Mouse (Mus musculus) embryonic fibroblast, embryonic 13.5 days (primary cell): ENCODE measurements around the gene Elmo1. TPM values are rescaled to one million over a fixed set of nuclear protein-coding genes. Genes with fewer than 3 reads are reported as not detected.

Source experiments
- H3K27ac ChIP-seq: 2 replicates; pipeline ENCODE4 v1.5.1; 2012; ENCODE audit warnings: low read length, control low read depth, inconsistent platforms; ENCODE audit not compliant: insufficient read depth
- H3K4me1 ChIP-seq: 2 replicates; pipeline ENCODE4 v1.6.1; 2011; ENCODE audit warnings: low read length; ENCODE audit not compliant: control insufficient read depth, insufficient read depth
- H3K4me3 ChIP-seq: 2 replicates; pipeline ENCODE4 v1.5.1; 2011; ENCODE audit warnings: mild to moderate bottlenecking, control low read depth, low read length; ENCODE audit not compliant: insufficient read depth
- CTCF ChIP-seq: IDR thresholded peaks from 2 replicates; pipeline ENCODE4 v1.5.1; 2011; ENCODE audit warnings: mild to moderate bottlenecking, control low read depth, low read length, moderate library complexity, borderline replicate concordance; ENCODE audit not compliant: insufficient read depth
- POLR2A ChIP-seq: IDR thresholded peaks from 2 replicates; pipeline ENCODE4 v1.6.1; 2011; ENCODE audit warnings: low read depth, mild to moderate bottlenecking, control low read depth, low read length, moderate library complexity
- polyA plus RNA-seq: library from polyadenylated mRNA; stranded (reverse); fragments of >200 nt; gene quantifications from 2 replicates; pipeline ENCODE4 v1.2.4, GENCODE M21; 2011; ENCODE audit warnings: low read depth; ENCODE audit not compliant: missing spikeins, insufficient read length

The Elmo1 gene
- polyA plus RNA-seq, 1 experiment: 4.8 TPM

DNA sequence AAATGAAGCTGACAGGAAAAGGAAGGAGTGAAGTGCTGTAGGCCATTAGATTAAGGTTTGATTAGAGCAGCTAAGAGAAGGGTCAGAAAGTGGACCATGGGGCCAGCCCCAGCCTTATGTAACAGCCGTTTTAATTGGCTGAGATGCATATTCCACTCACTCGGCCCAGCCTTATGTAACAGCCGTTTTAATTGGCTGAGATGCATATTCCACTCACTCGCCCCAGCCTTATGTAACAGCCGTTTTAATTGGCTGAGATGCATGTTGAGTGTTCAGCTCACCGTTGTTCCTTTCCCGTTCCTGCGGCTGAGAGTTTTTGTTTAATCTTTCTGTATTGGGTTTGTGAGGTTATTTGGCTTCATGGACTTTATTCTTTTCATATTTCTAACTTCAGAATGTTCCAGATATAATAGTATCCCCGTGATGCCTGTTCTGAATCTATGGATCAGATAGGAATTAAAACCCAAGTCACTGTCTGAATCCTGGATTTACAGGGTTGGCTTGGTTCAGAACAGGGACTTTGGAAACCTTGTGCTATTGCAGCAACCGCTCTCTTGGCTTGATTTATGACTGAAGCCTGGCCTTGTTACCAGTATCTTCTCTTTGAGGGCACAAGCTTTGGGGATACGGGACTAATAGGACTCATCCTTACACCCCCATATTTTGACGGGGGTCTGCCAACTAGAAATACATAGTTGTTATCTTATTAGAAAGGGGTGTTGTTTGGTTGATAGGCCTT is 114.8 kb downstream of the Elmo1 start:
- TF ChIP-seq CTCF: no peak
- TF ChIP-seq POLR2A: no peak
- Histone ChIP-seq H3K27ac (no peak overlapping the region), H3K4me1 (no peaks in the 10 kb centered on the region), H3K4me3 (no peak overlapping the region)

DNA sequence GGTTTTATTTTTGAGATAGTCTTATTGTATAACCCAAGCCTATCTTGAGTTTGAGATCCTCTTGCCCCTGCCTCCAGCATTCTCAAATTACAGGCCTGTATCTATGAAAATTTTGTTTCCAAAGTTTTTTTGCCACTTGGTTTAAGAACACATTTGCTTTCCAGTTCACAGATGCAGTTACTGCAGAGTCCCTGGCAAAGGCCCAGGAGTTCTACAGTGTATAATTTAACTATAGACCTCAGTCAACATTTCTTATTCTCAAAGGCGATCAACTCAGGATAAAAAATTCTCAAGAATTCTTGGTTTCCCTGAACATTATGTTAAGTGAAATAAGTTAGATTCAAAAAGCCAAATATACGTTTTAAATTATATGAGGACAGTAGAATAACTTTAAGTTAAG is 115.3 kb downstream of the Elmo1 start:
- no peak overlapping the region for H3K4me3 ChIP-seq
- H3K27ac ChIP-seq: no peak overlapping the region
- TF ChIP-seq CTCF: no peak
- no peak for TF ChIP-seq POLR2A
- H3K4me1 ChIP-seq: no peaks in the 10 kb centered on the region

DNA sequence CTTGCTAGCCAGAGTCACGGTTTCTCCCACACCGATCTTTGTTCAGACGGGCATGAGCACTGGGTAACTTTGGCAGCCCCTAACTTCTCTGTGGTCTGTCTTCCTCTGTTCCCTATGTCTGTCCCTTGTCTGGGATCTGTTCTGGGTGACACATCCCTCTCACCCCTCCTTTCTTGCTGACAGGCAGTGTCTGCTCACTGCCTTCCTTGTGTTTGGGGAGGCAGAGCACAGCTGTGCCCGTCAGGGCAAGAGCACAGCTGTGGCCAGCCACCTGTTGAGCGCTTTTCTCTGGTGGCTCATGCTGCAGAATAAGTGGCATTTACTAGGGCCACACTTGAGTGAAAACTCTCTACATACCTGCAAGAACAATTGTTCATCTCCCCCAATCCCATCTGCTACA is 116.7 kb downstream of the Elmo1 start:
- Histone ChIP-seq H3K4me3 (no peak overlapping the region), H3K4me1 (no peaks in the 10 kb centered on the region), H3K27ac (no peak overlapping the region)
- no peak for TF ChIP-seq CTCF
- TF ChIP-seq POLR2A: no peak

DNA sequence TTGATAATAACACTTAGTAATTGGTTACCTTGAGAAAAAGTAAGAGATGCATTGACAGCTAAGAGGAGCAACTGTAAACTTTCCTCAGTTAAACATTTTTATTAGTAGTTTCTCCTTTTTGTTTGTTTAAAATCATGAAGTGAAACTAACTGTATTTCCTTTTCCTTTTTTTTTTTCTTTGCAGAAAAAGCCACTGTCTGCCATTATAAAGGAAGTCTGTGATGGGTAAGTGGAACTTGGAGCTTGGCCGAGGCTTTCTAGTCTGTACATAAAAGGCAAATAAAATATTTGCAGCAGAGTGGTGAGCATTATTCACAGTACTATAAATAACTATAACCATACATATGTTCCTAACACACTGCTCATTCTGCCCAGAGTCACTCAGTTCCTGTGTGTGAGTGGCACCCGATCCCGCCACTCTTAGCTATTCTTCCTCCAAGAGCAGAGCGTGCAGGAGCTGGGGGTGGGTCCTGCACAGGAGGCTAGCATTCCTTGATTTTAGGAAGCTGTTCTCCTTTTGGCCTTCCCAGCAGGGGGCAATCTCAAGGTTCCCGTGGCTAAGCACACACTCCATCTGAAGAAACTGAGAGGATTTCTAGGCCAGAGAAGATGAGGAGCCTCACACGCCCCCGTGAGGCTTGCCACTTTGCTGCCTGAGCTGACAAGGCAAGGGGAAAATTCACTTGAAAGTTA is 117.7 kb downstream of the Elmo1 start:
- no peaks in the 10 kb centered on the region for H3K4me1 ChIP-seq
- TF ChIP-seq CTCF (no peak), POLR2A (no peak)
- H3K4me3 ChIP-seq: no peak overlapping the region
- H3K27ac ChIP-seq: 0 out of 2 replicates have a peak overlapping the region, but pooled peaks have one; percentile 1

DNA sequence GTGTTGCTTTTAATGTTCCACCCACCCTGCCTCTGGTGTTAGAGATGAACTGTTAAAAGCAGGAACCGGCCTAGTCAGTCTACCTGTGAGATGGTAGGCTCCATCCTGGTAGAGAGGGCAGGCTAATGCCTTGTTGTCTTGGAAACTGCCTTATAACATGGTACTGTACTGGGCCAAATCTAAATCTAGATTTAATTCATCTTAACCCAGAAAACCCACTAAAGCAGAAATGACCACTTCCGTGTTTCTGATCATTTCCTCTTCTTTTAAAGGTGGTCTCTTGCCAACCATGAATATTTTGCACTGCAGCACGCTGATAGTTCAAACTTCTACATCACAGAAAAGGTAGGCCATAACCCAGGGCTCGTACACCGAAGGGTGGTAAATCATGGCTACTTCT is 118.5 kb downstream of the Elmo1 start:
- no peak overlapping the region for H3K27ac ChIP-seq
- TF ChIP-seq CTCF (no peak), POLR2A (no peak)
- no peaks in the 10 kb centered on the region for H3K4me1 ChIP-seq
- H3K4me3 ChIP-seq: no peak overlapping the region

DNA sequence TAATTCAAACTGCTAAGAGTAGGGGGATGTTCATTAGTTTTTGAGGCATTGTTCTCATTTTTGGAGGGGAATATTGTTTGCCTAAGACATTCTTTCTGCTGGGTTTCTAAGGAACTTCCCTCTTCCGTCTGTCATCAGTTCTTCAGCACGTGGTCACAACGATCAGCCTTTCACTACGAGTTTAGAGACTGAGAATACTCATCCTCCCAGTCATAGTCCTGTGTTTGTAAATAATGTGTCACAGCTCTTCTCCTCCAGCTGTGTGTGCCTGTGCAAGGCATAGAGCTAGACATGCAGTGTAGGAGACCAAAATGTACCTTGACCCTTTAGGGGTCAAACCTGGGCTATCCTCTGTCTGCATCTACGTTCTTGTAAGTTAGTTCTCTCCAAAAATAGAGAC is 121.4 kb downstream of the Elmo1 start:
- Histone ChIP-seq H3K4me3 (no peak overlapping the region), H3K27ac (no peak overlapping the region), H3K4me1 (no peaks in the 10 kb centered on the region)
- TF ChIP-seq POLR2A (no peak), CTCF (no peak)

DNA sequence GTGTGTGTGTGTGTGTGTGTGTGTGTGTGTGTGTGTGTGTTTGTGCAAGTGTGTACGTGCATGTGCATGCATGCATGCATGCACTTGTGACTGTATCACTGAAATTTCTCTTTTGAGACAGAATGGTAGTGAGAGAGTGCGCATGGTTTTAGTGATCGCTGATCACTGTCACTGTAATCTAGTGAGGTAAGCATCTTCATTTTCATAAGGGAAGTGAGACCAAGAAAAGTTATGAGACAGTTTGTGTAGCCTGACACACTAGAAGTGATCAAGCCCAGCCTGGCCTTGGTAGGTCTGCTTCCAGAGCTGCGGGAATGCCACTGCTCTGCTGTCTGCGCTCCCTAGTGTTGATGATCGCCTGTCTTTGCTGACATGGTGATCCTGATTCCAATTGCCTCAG is 122.3 kb downstream of the Elmo1 start:
- Histone ChIP-seq H3K4me3 (no peak overlapping the region), H3K27ac (no peak overlapping the region), H3K4me1 (no peaks in the 10 kb centered on the region)
- TF ChIP-seq CTCF (no peak), POLR2A (no peak)

DNA sequence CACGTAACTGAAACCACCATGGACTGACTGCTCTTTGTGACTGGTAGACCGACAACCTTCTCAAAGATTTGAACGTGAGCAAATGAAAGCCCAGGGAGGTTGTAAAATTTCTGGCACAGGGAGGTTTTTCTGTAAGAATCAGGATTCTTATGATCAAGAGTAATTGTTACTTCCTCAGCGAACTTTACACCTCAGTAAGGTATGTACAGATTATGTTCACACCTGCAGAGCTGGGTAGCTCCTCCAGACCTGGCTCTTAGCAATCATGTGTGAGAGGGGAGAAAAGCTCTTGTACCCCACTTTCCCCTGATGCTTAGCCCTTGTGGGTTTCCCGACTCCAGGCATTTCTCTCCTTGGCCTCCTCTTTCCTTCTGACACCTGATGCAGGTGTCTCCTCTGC is 123.5 kb downstream of the Elmo1 start:
- Histone ChIP-seq H3K4me1 (peaks cover 3% of the 10 kb centered on the region; the same call in 1 of the 2 replicates), H3K4me3 (no peak overlapping the region), H3K27ac (no peak overlapping the region)
- TF ChIP-seq CTCF (no peak), POLR2A (no peak)

DNA sequence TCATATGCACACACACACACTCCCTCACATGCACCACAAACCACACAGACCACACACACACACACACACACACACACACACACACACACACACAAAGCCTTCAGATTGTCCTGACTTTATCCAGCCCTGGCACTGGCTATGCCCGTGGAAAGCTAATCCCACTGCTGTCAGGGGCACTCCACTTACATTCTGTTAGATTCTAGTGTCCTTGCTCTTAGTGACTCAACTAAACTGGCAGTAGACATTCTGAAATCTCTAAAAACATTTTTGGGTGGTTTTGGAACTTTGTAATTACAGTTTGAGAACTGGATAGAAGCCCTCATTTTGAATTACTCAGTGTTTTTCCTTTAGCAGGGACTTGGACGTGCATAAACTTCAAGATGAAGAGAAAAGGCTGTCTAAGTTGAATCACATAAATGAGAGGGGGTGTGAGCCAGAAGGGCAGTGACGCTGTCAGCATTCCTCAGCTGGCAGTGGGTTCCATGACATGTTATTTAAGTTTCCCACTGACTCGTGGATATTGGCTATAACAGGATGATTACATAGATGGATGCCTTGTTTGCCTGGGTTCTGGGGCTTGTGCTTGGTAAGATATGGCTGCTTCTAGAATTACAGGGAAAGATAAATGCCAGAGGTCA is 127.2 kb downstream of the Elmo1 start:
- Histone ChIP-seq H3K4me3 (no peak overlapping the region), H3K27ac (peak overlapping the region; percentile 2; the same call in 1 of the 2 replicates), H3K4me1 (peaks cover 3% of the 10 kb centered on the region; the same call in 1 of the 2 replicates)
- TF ChIP-seq POLR2A (no peak), CTCF (no peak)

DNA sequence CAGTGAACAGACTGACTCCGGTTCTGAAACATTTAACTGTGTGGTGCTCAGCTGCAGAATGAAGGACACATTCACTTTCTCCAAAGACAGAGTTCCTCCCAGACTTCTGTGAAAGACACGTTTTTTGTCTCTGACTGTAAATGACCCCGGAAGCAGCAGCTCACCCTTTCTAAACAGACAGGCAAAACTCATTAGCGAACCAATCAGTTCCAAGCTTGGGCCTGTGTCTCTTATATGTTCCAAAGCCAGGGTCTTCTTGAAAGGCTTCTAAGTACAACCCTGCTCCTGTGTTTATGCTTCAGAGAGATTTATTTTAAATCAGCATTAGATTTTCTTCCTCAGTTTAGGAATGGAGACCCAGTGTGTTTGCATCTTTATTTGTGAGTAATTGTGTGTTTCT is 127.7 kb downstream of the Elmo1 start:
- Histone ChIP-seq H3K27ac (no peak overlapping the region), H3K4me3 (no peak overlapping the region), H3K4me1 (peaks cover 3% of the 10 kb centered on the region; the same call in 1 of the 2 replicates)
- no peak for TF ChIP-seq POLR2A
- no peak for TF ChIP-seq CTCF
